Mouse (Mus musculus) megakaryocyte, embryonic 14.5 days (primary cell): ENCODE measurements at regions not wholly inside any gene's neighbourhood (a gene's known extent, or its start where the extent isn't known, plus 50 kb on each side); places are given as distances from the start of the nearest gene placed in this dataset.

Source experiments
- H3K27me3 ChIP-seq: replicated peaks from 2 replicates; pipeline ENCODE3; 2012; ENCODE audit warnings: inconsistent platforms
- H3K36me3 ChIP-seq: replicated peaks from 2 replicates; pipeline ENCODE3; 2012; ENCODE audit warnings: low read length, inconsistent platforms, mixed read lengths
- H3K4me1 ChIP-seq: 2 replicates; pipeline ENCODE4 v1.6.1; 2012; ENCODE audit warnings: inconsistent platforms
- H3K4me3 ChIP-seq: replicated peaks from 2 replicates; pipeline ENCODE3; 2012; ENCODE audit warnings: moderate library complexity, mild to moderate bottlenecking, inconsistent platforms
- H3K9me3 ChIP-seq: 2 replicates; pipeline ENCODE4 v1.6.1; 2012; ENCODE audit warnings: inconsistent platforms
- FLI1 ChIP-seq: IDR thresholded peaks from 2 replicates; pipeline ENCODE4 v1.6.1; 2012; ENCODE audit warnings: low read length, inconsistent platforms, mixed read lengths
- GATA1 ChIP-seq: IDR thresholded peaks from 3 replicates; pipeline ENCODE4 v1.6.1; 2012; ENCODE audit warnings: mixed read lengths, low read length, inconsistent platforms, borderline replicate concordance

GRCm38 (mm10) chr5:111968701-111969100, 235.0 kb downstream of the Gm26897 start:
- H3K27me3 ChIP-seq = peaks cover 2% of the 10 kb centered on the region
- no peaks in the 10 kb centered on the region for H3K4me1 ChIP-seq
- no peak overlapping the region for H3K4me3 ChIP-seq
- H3K9me3 ChIP-seq = peaks cover 26% of the 10 kb centered on the region
- TF ChIP-seq GATA1 = no peak
- TF ChIP-seq FLI1 = no peak
- H3K36me3 ChIP-seq = no peaks in the 10 kb centered on the region

- peaks cover 26% of the 10 kb centered on the region for H3K9me3 ChIP-seq
- no peak overlapping the region for H3K4me3 ChIP-seq
- no peaks in the 10 kb centered on the region for H3K4me1 ChIP-seq
- no peaks in the 10 kb centered on the region for H3K36me3 ChIP-seq
- peaks cover 2% of the 10 kb centered on the region for H3K27me3 ChIP-seq
- TF ChIP-seq FLI1 (no peak), GATA1 (no peak)
Observed at GRCm38 (mm10) chr5:111971193-111971592, 237.5 kb downstream of the Gm26897 start.

- H3K36me3 ChIP-seq = no peaks in the 10 kb centered on the region
- H3K4me1 ChIP-seq = no peaks in the 10 kb centered on the region
- peaks cover 19% of the 10 kb centered on the region for H3K9me3 ChIP-seq
- no peak overlapping the region for H3K4me3 ChIP-seq
- H3K27me3 ChIP-seq = peaks cover 2% of the 10 kb centered on the region
- TF ChIP-seq FLI1 (no peak), GATA1 (no peak)
Observed at GRCm38 (mm10) chr5:111971952-111972351, 238.2 kb downstream of the Gm26897 start.

GRCm38 (mm10) chr5:111975686-111976085, 242.0 kb downstream of the Gm26897 start:
- Histone ChIP-seq H3K9me3 (peaks cover 24% of the 10 kb centered on the region), H3K4me1 (no peaks in the 10 kb centered on the region)
- TF ChIP-seq FLI1 = no peak
- no peak for TF ChIP-seq GATA1

GRCm38 (mm10) chr5:111979601-111980000, 245.9 kb downstream of the Gm26897 start:
- TF ChIP-seq GATA1 (no peak), FLI1 (no peak)
- peaks cover 42% of the 10 kb centered on the region for H3K9me3 ChIP-seq

More at GRCm38 (mm10) chr5:111975686-111976085, 242.0 kb downstream of the Gm26897 start:
- Histone ChIP-seq H3K36me3 (no peaks in the 10 kb centered on the region), H3K4me3 (no peak overlapping the region), H3K27me3 (peaks cover 2% of the 10 kb centered on the region)

GRCm38 (mm10) chr5:111982106-111982505, 248.4 kb downstream of the Gm26897 start:
- Histone ChIP-seq H3K36me3 (no peaks in the 10 kb centered on the region), H3K4me3 (no peak overlapping the region), H3K9me3 (peaks cover 33% of the 10 kb centered on the region), H3K4me1 (no peaks in the 10 kb centered on the region), H3K27me3 (no peaks in the 10 kb centered on the region)
- no peak for TF ChIP-seq GATA1
- TF ChIP-seq FLI1 = no peak

More at GRCm38 (mm10) chr5:111979601-111980000, 245.9 kb downstream of the Gm26897 start:
- Histone ChIP-seq H3K27me3 (no peaks in the 10 kb centered on the region), H3K4me3 (no peak overlapping the region), H3K36me3 (no peaks in the 10 kb centered on the region), H3K4me1 (no peaks in the 10 kb centered on the region)

GRCm38 (mm10) chr5:111985997-111986396, 252.3 kb downstream of the Gm26897 start:
- no peaks in the 10 kb centered on the region for H3K36me3 ChIP-seq
- no peak overlapping the region for H3K4me3 ChIP-seq
- TF ChIP-seq GATA1 (no peak), FLI1 (no peak)
- H3K4me1 ChIP-seq = no peaks in the 10 kb centered on the region
- H3K27me3 ChIP-seq = no peaks in the 10 kb centered on the region
- H3K9me3 ChIP-seq = peaks cover 16% of the 10 kb centered on the region

GRCm38 (mm10) chr5:111987036-111987435, 253.3 kb downstream of the Gm26897 start:
- TF ChIP-seq FLI1 (no peak), GATA1 (no peak)
- no peak overlapping the region for H3K4me3 ChIP-seq
- no peaks in the 10 kb centered on the region for H3K36me3 ChIP-seq
- no peaks in the 10 kb centered on the region for H3K4me1 ChIP-seq
- peaks cover 5% of the 10 kb centered on the region for H3K9me3 ChIP-seq
- H3K27me3 ChIP-seq = no peaks in the 10 kb centered on the region

- Histone ChIP-seq H3K27me3 (no peaks in the 10 kb centered on the region), H3K9me3 (no peaks in the 10 kb centered on the region), H3K4me3 (no peak overlapping the region), H3K4me1 (no peaks in the 10 kb centered on the region), H3K36me3 (no peaks in the 10 kb centered on the region)
- no peak for TF ChIP-seq FLI1
- TF ChIP-seq GATA1 = no peak
Observed at GRCm38 (mm10) chr5:111991805-111992204, 258.1 kb downstream of the Gm26897 start.

- Histone ChIP-seq H3K9me3 (no peaks in the 10 kb centered on the region), H3K36me3 (no peaks in the 10 kb centered on the region), H3K4me1 (no peaks in the 10 kb centered on the region), H3K27me3 (peaks cover 3% of the 10 kb centered on the region), H3K4me3 (no peak overlapping the region)
- TF ChIP-seq FLI1 (no peak), GATA1 (no peak)
Observed at GRCm38 (mm10) chr5:111993221-111993620, 259.1 kb downstream of the Cryba4 start.

- no peak for TF ChIP-seq FLI1
- H3K9me3 ChIP-seq = no peaks in the 10 kb centered on the region
- no peaks in the 10 kb centered on the region for H3K36me3 ChIP-seq
- H3K27me3 ChIP-seq = peaks cover 3% of the 10 kb centered on the region
- H3K4me1 ChIP-seq = no peaks in the 10 kb centered on the region
- H3K4me3 ChIP-seq = no peak overlapping the region
Observed at GRCm38 (mm10) chr5:111993930-111994329, 258.4 kb downstream of the Cryba4 start.
